Mouse (Mus musculus) lung, adult 2 months (tissue): Measurements from ENCODE around the gene Itm2b.

Experiments
- CTCF ChIP-seq: fragments of 200-500 bp; IDR thresholded peaks from 2 replicates; pipeline ENCODE4 v1.5.1; 2011; ENCODE audit warnings: mild to moderate bottlenecking, low read length, control low read depth; ENCODE audit not compliant: insufficient read depth
- POLR2A ChIP-seq: fragments of 200-500 bp; IDR thresholded peaks from 2 replicates; pipeline ENCODE4 v1.6.1; 2011; ENCODE audit warnings: low read depth, mild to moderate bottlenecking, control low read depth, low read length, borderline replicate concordance; ENCODE audit errors: extremely low read depth

- TF ChIP-seq POLR2A: no peak
- TF ChIP-seq CTCF: no peak
These were observed 9.6 kb downstream of the Itm2b start for GRCm38 (mm10) chr14:73375445-73375844.
